Mouse (Mus musculus) heart, postnatal 36 days (tissue): ENCODE results near the gene Arcn1. TPM values are rescaled to one million over a fixed set of nuclear protein-coding genes. Genes with fewer than 3 reads are reported as not detected.
A peak's percentile ranks its signal among the peaks of the same experiment; 100 is the strongest.
"Not testable (repeated sequence)": the region's sequence is repeated elsewhere in the genome, so short reads cannot be mapped to it uniquely, and the experiment has no call there.

ENCODE experiments used
- DNase-seq, 2 experiments: peaks; one replicate each; pipeline ENCODE4 v3.0.0; 2021 to 2022
- intact Hi-C: fragments of 180-260 bp; cut with DNase I; formaldehyde crosslinking; loops from one replicate; pipeline ENCODE4 v1.15.1; 2025
- total RNA-seq, 2 experiments: library from RNA; stranded (reverse); gene quantifications; 2 replicates each; pipeline ENCODE4 v1.2.3; 2021

Gene Arcn1
- 10 to 100 TPM; 84.4 to 89.0 TPM for total RNA-seq

- intact Hi-C loops: loop anchor here (5.0 kb wide), 1 partner anchor 155 kb away; the partner anchor contains the start of gene Atp5l
- DNase-seq: peak; percentile 81 to 92
Observed at GRCm38 (mm10) chr9:44767101-44768028, at the start of gene Arcn1, which contains the start of gene Ift46. Gene Arcn1 (minus strand): TSS chr9:44767845. Gene Ift46 (plus strand): TSS chr9:44767908.

DNA sequence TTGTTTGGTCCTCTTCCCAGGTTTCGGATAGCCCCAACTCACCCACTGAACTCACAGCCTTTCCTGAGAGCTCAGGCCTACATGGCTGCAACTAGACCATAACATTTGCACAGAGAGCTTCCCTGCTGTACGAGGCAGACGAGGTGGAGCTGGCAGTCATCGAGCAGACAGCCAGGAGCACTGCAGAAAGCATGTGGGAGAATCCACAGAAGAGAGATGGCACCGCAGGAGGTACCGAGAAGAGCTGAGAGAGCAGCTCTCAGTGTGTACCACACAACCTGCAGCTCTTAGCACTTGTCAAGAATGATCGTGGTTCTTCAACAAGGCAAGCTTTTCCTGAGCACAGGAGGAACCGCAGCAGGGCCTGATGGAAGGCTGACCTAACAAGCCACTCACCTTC lies 46.5 kb upstream of the Arcn1 start:
- DNase-seq: no peak
- intact Hi-C loops: no loop called here

DNA sequence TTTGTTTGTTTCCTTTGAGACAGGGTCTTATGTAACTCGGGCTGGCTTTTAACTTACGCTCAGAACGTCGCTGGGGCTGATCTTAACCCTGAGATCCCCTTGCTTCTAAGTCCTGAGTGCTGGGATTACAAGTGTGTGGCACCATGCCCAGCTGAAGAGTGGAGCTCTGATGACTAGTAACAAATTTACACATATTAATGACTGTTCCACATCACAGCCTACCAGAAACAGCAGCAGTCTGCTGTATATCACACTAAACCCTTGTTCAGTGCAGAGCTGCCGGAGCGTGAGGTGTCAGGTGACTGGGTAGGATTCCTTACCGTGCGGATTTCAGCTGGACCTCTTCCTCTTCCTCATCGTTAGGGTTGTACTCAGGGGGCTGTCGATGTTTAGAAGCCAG lies 42.7 kb upstream of the Arcn1 start:
- no peak for DNase-seq
- intact Hi-C loops: no loop called here

DNA sequence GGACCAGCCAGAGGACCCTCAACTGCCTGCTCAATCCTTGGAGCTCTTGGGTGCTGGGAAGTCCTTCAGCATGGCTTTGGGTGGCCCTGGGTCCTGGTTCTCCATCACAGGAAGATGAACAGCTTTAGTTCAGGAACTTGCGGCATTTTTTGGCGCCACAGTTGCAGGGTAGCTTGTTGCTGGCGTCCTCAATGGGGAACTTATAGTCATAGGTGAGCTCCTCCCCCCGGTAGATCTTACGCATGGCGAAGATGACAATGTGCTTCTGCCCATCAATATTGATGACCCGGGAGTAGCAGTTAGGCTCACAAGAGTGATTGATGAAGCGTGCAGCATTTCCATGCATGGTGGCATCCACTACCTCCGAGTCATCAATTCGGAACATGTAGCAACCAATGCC lies 40.1 kb upstream of the Arcn1 start:
- intact Hi-C loops: no loop called here
- DNase-seq: no peak

GRCm38 (mm10) chr9:44807141-44807540 lies 39.5 kb upstream of the Arcn1 start:
- no peak for DNase-seq
- intact Hi-C loops: no loop called here

GRCm38 (mm10) chr9:44805536-44805935 lies 37.9 kb upstream of the Arcn1 start:
- no peak for DNase-seq
- intact Hi-C loops: no loop called here

DNA sequence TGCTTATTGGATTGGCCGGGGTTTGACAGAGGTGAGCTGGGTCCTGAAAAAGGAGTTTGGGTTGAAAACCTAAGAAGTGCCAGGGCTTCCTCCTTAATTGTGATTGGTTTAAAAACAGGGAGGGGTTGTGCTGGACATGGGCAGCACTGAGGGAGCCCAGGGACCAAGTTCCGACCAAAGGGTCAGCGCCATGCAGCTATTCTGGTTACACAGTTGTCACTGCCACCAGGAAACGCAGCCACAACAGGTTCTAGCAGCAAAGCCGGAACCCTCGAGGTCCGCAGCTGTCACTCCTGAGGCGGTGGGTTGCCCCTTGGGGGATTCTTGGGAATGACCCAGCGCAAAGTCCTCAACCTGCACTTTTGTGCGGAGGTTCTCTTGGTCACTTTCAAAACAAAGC lies 37.0 kb upstream of the Arcn1 start:
- no peak for DNase-seq
- intact Hi-C loops: no loop called here

DNA sequence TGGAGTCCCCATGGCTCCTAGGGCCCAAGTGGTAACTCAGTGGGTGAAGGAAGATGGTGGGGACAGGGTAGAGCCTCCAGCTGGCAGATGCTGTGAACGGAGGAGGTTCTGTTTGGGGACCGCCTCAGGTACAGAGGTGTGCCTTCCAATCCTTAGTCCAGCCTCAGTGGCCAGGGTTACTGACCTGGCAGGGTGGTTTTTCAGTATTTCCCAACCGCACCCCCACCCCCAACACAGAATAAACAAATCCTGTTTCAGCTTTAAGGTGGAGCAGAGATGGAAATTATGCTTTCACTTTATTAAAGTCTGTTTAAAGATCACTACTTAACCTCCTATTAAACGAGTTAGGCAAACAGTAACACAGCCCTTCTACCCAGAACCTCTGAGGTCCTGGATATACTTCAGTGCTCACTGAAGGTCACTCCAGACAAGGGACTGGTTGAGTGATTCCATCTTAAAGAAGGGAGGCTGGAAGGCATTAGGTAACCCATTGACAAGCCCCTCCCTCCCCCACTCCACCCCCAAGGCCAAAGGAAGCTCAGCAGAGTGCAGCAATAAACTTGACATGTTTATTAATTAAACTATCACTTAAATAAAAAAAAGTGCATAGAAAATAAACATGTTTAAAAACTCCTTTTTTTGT lies 35.3 kb upstream of the Arcn1 start, which contains the start of gene Ttc36:
Gene Ttc36 (minus strand): TSS at position 265 of the 643 bp plus-strand sequence.
- no peak for DNase-seq
- intact Hi-C loops: no loop called here

- DNase-seq: no peak
- intact Hi-C loops: no loop called here
Observed at GRCm38 (mm10) chr9:44801669-44802068, 34.0 kb upstream of the Arcn1 start.

DNA sequence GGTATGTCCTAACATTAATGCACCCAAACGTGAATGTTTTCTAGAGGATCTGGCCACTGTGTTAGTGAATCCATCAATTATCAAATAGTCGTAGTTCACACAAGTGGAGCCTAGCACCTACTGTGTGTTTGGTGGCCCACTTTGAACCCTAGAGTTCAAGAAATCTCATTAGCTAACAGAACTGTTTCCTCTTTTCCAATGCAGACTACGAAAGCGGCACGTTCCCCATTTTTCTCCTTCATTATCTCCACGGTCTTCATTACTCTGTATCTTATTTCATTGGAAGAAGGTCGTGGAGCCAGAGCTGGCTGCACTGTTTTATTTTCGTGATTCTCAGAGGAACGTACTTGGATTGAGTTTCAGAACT lies 32.3 kb upstream of the Arcn1 start:
- intact Hi-C loops: no loop called here
- no peak for DNase-seq

DNA sequence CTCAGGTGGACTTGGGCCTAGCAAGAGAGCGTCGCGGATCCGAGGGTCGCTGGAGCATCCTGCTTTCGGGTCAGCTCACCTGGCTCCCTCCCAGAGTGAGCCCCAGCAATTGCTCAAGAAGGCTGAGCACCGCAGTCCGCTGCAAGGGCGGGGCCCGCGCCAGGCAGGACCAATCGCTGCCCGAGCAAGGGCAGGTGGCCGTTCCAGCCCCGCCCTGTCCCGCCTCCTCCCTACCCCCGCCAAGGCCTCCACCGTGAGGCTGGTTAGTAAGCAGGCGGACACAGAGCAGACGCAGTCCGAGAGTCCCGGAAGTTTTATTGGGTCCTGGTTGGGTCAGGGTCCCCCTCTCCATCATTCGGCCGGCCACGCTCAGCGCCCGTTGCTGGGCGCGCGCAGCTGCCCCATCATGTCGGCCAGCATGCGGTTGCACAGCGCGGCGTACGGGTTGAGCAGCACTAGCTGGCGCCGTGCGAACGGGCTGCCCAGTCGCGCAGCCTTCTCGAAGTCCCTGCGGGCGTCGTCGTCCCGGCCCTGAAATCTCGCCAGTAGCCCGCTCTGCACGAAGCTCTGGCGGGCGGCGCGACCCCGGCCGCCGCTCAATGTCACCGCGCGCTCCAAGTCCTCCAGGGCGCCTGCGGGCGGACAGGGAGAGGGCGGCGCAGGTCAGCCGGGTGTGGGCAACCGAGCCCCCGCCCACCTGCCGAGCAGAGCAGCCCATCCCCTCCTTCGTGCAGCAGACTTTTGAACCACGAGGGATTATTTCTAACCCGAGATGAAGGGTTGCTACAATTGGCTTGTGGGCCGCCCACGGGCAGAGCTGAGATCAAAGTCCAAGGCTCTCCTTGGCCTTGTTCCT lies 31.7 kb upstream of the Arcn1 start, which contains the start of gene Tmem25:
Gene Tmem25 (minus strand): TSS at position 206 of the 856 bp plus-strand sequence.
- DNase-seq: peak; percentile 76 to 79
- intact Hi-C loops: no loop called here

DNA sequence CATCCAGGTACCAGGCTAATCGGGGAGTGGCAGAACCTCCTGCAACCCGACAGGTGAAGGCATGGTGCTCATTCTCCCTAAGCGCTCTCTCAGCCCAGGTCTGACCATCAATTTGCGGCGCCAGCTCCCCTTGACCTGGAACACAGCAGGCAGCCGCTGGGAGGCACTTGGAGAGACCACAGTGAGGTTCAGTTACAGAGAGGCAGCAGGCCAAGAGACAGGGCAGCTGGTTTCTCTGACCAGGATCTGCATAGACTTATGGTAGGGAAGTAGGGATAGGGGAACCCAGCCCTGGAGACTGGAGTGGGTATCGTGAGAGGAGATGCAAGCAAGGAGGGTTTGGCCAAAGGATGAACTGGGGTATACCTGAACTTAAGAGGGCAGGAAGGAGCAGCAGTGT lies 30.7 kb upstream of the Arcn1 start:
- intact Hi-C loops: no loop called here
- DNase-seq: no peak

- intact Hi-C loops: no loop called here
- DNase-seq: no peak
Observed at GRCm38 (mm10) chr9:44792842-44793241, 25.2 kb upstream of the Arcn1 start.

DNA sequence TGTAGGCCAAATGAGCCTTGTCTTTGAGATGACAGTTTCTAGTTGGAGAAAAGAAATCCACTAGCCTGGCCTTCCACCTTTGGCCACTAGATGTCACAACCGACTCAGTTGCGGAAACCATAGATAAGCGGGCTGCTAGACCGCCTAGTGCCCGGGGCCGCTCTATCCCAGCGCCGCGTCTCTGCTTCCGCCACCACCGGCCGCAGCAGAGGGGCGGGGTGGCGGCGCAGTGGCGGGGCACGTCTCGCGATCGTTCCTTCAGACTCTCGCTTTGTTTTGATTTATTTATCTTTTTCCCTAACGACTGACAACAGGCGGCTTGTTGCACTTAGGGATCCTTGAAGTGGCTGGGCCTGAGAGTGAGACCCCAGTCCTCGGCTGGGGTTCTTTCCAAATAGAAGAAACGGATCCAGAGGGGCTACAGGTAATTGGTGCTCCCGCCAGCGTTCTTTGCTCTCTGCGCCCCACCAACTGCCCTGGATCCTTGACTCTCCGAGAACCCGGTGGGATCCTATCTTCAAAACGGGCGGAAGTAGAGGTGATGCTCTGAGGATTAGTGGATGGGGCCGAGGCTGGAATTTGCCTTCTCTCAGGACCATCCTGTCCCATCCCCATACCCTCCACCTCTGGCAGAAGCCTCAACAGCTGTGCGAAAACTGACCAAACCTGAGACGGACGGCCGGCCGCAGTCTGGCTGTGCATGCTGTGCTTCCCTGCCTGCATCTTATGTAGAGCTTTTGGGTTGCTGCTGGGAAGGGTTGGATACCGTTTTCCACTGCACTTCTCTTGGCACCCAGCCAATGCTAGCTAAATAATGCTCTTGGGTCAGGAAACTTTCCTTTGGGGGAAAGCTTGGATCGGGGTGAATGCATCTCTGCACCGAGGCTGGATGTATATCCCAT lies 5.4 kb upstream of the Arcn1 start:
- intact Hi-C loops: loop anchor here (5.0 kb wide), 1 partner anchor 194 kb away; the partner anchor contains the start of gene Ube4a

GRCm38 (mm10) chr9:44772392-44772749 lies 4.7 kb upstream of the Arcn1 start:
- intact Hi-C loops: loop anchor here (5.0 kb wide), 1 partner anchor 195 kb away; the partner anchor contains the start of gene Ube4a
- no peak for DNase-seq

More for the DNA sequence above, 5.4 kb upstream of the Arcn1 start:
- peak; percentile 91 to 93 for DNase-seq

- intact Hi-C loops: loop anchor here (5.0 kb wide), 1 partner anchor 196 kb away; the partner anchor contains the start of gene Ube4a
Observed at GRCm38 (mm10) chr9:44771376-44771775, 3.7 kb upstream of the Arcn1 start.

DNA sequence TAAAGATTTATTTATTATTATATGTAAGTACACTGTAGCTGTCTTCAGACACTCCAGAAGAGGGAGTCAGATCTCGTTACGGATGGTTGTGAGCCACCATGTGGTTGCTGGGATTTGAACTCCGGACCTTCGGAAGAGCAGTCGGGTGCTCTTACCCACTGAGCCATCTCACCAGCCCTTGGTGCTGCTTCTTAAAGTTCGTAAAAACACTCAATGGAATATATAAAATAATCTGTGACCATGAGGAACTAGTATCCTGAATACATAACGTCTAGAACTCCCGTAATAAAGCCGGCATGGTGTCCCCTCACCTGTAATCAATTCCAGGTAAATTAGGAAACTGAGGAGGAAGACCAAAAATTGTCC lies 367 bp upstream of the Arcn1 start:
- not testable (repeated sequence) for DNase-seq
- intact Hi-C loops: loop anchor here (5.0 kb wide), 1 partner anchor 154 kb away; the partner anchor contains the start of gene Atp5l

More at GRCm38 (mm10) chr9:44771376-44771775, 3.7 kb upstream of the Arcn1 start:
- no peak for DNase-seq

DNA sequence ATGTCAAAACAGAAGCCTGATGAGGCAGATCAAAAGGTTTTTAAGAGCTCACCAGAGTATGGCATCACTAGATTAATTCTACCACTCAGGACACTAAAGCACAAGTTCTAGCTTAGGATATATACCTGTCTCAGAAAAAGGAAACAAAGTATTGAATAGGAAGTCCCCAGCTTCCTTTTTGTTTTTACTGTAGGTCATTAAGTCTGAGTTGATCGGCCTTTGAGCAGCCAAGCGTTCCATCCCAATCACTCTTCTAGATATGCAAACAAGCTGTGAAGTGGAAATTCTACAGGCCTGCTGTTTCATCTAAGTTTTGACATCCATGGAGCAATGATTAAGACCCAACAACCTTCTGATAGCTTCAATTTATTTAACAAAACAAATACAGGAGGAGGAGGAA lies 6.8 kb downstream of the Arcn1 start:
- no peak for DNase-seq
- intact Hi-C loops: no loop called here

- DNase-seq: no peak
- intact Hi-C loops: loop anchor here (5.0 kb wide), 1 partner anchor 36 kb away; no protein-coding TSS in a partner anchor
Observed at GRCm38 (mm10) chr9:44748473-44748872, 19.2 kb downstream of the Arcn1 start.
